Mouse (Mus musculus): ENCODE results near the gene Trim34b. TPM values are rescaled to one million over a fixed set of nuclear protein-coding genes. Genes with fewer than 3 reads are reported as not detected.
"Not testable (repeated sequence)": the region's sequence is repeated elsewhere in the genome, so short reads cannot be mapped to it uniquely, and the experiment has no call there.

Gene Trim34b
- not detected in 2 replicates for polyA plus RNA-seq (2015; fragmentation: Nextera tagmentation; extraction: Ambion mirVana)

DNA sequence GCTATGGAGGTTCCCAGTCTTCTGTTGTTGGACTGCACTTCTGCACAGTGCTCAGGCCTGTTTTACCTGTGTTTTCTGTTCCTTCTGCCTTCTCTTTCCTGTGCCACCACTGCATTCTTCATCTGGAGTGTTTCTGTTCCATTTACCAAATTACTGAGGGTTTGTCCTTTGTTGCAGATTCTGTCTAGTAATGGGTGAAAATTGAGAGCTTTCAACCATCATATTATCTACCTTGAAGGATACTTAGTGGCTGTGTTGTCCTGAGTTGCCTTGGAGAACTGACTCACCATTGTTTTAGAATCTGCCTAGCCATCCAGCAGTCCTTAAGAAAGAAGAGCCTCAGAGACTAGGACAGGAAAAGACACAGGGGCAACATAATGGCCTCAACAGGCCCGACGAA, at the start of gene Trim34b:
Gene Trim34b (plus strand): TSS at position 301 of the 400 bp plus-strand sequence.
- ATAC-seq (ENCODE audit: low read depth); H3K9me3 ChIP-seq (replicated peaks); H3K4me2 ChIP-seq; H3K4me1 ChIP-seq (replicated peaks); H3K4me3 ChIP-seq (replicated peaks); H3K27me3 ChIP-seq; H3K36me3 ChIP-seq; DNase-seq; H3K27ac ChIP-seq; H3K9ac ChIP-seq: not testable (repeated sequence)
- 75% methylated on average over 2 of the region's 2 CpGs for WGBS (ENCODE audit: insufficient replicate concordance)

DNA sequence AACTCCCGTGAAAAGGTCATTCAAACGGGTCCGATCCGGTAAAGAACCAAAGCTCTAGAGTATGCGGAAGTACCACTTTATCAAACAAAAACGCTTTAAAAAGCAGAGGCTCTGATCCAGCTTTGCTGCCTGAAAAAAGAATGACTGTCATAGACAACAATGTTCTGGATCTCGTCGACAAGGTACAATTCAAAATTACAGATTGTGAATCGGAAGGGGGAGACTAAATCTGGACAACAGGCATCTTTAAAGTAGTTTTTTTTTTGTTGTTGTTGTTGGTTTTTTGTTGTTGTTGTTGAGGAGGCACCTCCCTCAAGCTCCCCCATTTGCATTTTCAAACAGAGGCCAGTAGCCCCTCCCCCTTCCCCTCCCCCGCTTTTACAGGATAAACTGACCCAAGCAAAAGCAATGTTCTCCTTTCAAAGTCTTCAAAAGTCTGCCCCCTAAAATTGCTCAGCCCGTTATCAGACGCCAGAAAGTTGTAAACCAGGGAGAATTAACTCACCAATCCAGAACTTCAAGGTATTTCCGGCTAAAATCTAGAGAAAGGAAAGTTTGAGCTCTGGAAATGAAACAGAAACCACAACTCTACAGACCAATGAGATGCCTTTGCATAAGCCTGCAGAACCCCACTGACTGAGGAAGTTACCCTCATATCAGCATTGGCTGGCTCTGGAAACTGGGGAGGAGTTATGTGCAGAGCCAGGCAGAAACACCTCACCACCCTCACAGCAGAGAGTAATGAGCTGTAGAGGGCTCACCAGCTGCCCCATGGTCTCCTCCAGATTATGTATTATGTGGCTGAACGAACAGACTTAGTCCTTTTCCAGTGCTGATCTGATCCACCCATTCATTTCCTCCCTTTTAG, 41.5 kb upstream of the Trim34b start, which contains the start of gene Trim5:
Gene Trim5 (minus strand): TSS at position 519 of the 868 bp plus-strand sequence.
- peak; percentile 99 for ATAC-seq (ENCODE audit: low read depth)
- H3K27ac ChIP-seq; H3K9ac ChIP-seq; H3K4me1 ChIP-seq (replicated peaks); H3K36me3 ChIP-seq; H3K27me3 ChIP-seq; H3K9me3 ChIP-seq (replicated peaks): not testable (repeated sequence)
- peak; percentile 0 for DNase-seq
- Histone ChIP-seq H3K4me3 (replicated peaks) (peak within 1 kb of the TSS; percentile 49), H3K4me2 (peak within 1 kb of the TSS; percentile 52)
- WGBS (ENCODE audit: insufficient replicate concordance) = 23% methylated on average over 14 of the region's 14 CpGs

DNA sequence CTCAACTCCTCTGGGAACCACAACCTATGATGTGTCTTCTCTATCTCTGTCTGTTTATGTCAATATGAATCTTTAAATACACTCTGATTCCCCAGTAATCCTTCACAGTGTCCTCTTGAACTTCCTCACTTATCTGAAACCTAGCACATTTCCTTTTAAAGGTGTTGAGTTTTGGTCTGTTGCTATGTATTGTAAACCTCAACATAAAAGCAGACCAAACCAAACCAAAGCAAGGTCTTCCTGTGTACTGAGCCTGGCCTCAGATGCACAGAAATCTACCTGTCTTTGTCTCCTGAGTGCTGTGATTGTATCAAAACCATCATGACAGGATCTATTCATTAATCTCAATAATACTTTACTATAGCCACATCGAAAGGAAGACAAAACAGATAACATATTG, 38.6 kb upstream of the Trim34b start:
- Histone ChIP-seq H3K27ac (no peak overlapping the region), H3K4me2 (no peak overlapping the region), H3K4me3 (replicated peaks) (no peak overlapping the region), H3K27me3 (no peaks in the 10 kb centered on the region), H3K36me3 (no peaks in the 10 kb centered on the region), H3K9me3 (replicated peaks) (no peaks in the 10 kb centered on the region), H3K9ac (no peak overlapping the region), H3K4me1 (replicated peaks) (no peaks in the 10 kb centered on the region)
- ATAC-seq (ENCODE audit: low read depth) (no peak), DNase-seq (no peak)
- WGBS (ENCODE audit: insufficient replicate concordance) = 65% methylated on average over 1 of the region's 1 CpGs

DNA sequence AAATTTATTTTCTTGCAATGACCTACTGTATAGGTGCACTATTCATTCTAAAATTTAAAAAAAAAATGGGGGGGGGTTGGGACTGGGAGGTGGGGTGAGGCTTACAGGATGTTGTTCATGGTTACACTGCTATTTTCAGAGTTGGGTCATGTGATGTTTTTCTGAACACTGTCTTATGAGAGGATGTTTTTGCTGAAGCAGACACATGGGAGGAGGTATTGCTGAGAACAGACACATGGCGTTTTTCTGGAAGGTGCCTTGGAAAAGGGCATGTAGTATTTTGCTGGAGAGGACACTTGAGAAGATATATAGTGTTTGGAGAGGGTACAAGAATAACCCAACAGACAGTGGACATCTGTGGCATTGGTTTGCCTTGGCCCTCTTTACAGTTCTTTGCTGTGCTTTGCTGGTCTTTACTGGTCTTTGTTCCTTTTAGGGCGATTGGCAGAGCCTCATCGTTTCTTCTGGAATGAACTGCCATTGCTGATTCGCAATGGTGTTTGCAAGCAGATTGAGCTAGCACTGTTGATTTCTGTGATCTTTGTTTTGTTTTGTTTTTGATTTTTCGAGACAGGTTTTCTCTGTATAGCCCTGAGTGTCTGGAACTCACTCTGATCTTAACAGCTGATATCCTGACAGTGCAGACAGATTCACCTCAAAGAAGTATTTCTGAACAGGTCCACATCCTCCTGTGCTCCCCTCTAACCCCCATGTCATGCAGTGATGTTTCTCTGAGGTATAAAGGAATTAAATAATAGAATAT, 37.5 kb upstream of the Trim34b start:
- Histone ChIP-seq H3K4me1 (replicated peaks) (no peaks in the 10 kb centered on the region), H3K36me3 (no peaks in the 10 kb centered on the region), H3K9me3 (replicated peaks) (no peaks in the 10 kb centered on the region), H3K4me3 (replicated peaks) (no peak overlapping the region), H3K27me3 (no peaks in the 10 kb centered on the region), H3K27ac (no peak overlapping the region), H3K9ac (no peak overlapping the region), H3K4me2 (no peak overlapping the region)
- WGBS (ENCODE audit: insufficient replicate concordance) = 65% methylated on average over 5 of the region's 5 CpGs
- ATAC-seq (ENCODE audit: low read depth) (no peak), DNase-seq (no peak)

DNA sequence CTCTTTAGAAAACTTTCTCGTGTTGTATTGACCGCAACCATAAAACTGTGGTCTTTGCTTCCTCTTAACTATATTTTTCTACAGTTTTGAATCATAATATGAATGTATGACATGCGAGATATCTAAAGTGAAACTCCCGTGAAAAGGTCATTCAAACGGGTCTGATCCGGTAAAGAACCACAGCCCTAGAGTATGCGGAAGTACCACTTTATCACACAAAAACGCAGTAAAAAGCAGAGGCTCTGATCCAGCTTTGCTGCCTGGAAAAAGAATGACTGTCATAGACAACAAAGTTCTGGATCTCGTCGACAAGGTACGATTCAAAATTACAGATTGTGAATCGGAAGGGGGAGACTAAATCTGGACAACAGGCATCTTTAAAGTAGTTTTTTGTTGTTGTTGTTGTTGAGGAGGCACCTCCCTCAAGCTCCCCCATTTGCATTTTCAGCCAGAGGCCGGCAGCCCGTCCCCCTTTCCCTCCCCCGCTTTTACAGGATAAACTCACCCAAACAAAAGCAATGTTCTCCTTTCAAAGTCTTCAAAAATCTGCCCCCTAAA, 14.4 kb upstream of the Trim34b start:
- WGBS (ENCODE audit: insufficient replicate concordance) = 3% methylated on average over 15 of the region's 15 CpGs
- no peaks in the 10 kb centered on the region for H3K9me3 ChIP-seq (replicated peaks)
- H3K9ac ChIP-seq = peak overlapping the region; percentile 12; the same call in 1 of the 2 replicates
- peak overlapping the region; percentile 65 for H3K4me2 ChIP-seq
- DNase-seq (no peak), ATAC-seq (ENCODE audit: low read depth) (peak; percentile 81)
- no peaks in the 10 kb centered on the region for H3K27me3 ChIP-seq
- 0 out of 2 replicates have a peak, but pooled peaks cover 4% of the 10 kb centered on the region for H3K4me1 ChIP-seq (replicated peaks)
- no peaks in the 10 kb centered on the region for H3K36me3 ChIP-seq
- H3K4me3 ChIP-seq (replicated peaks) = peak overlapping the region; percentile 56
- H3K27ac ChIP-seq = peak overlapping the region; percentile 39; the same call in 1 of the 2 replicates

DNA sequence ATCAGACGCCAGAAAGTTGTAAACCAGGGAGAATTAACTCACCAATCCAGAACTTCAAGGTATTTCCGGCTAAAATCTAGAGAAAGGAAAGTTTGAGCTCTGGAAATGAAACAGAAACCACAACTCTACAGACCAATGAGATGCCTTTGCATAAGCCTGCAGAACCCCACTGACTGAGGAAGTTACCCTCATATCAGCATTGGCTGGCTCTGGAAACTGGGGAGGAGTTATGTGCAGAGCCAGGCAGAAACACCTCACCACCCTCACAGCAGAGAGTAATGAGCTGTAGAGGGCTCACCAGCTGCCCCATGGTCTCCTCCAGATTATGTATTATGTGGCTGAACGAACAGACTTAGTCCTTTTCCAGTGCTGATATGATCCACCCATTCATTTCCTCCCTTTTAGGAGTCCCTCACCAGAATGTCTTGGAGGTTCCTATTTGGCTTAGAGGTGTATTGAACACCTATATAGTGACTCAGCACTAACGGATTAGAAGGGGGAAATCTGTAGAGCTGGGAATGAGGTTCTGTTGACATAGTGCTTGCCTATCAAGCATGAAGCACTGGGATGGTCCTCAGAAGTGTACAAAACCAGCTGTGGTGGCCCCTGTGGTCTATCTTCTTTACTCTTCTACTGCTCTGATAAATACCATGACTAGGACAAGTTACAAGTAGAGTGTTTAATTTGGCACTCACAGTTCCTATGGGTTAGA, 13.7 kb upstream of the Trim34b start, which contains the start of gene Trim12a:
Gene Trim12a (minus strand): TSS at position 98 of the 712 bp plus-strand sequence.
- Histone ChIP-seq H3K4me2 (peak within 1 kb of the TSS; percentile 65), H3K9ac (peak within 1 kb of the TSS; percentile 12; the same call in 1 of the 2 replicates), H3K27ac (peak within 1 kb of the TSS; percentile 39; the same call in 1 of the 2 replicates), H3K4me3 (replicated peaks) (peak within 1 kb of the TSS; percentile 56)
- H3K9me3 ChIP-seq (replicated peaks); H3K36me3 ChIP-seq; DNase-seq; H3K4me1 ChIP-seq (replicated peaks); H3K27me3 ChIP-seq: not testable (repeated sequence)
- 15% methylated on average over 4 of the region's 4 CpGs for WGBS (ENCODE audit: insufficient replicate concordance)
- peak; percentile 98 for ATAC-seq (ENCODE audit: low read depth)

DNA sequence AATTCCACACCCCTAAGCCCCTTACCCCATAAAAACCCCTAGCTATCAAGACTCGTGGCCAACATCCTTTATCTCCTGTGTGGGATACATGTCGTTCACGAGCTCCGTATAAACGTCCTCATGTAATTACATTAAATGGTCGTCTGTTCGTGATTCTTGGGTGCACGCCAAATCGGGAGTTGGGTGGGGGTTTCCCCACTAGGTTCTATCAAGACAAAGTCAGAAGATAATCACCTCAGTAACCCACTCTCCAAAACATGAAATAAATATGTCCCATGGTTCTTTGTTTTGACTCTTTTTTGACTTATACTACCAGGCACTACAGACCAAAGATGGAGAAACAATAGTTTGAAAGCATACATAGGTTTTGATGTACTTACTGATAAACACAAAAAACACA, 7.2 kb upstream of the Trim34b start:
- no peak overlapping the region for H3K4me3 ChIP-seq (replicated peaks)
- ATAC-seq (ENCODE audit: low read depth) = no peak
- WGBS (ENCODE audit: insufficient replicate concordance) = 66% methylated on average over 9 of the region's 9 CpGs
- H3K27ac ChIP-seq = no peak overlapping the region
- H3K4me1 ChIP-seq (replicated peaks) = no peaks in the 10 kb centered on the region
- H3K9ac ChIP-seq = no peak overlapping the region
- no peaks in the 10 kb centered on the region for H3K27me3 ChIP-seq
- no peaks in the 10 kb centered on the region for H3K9me3 ChIP-seq (replicated peaks)
- H3K4me2 ChIP-seq = no peak overlapping the region
- H3K36me3 ChIP-seq = no peaks in the 10 kb centered on the region
- DNase-seq = no peak

DNA sequence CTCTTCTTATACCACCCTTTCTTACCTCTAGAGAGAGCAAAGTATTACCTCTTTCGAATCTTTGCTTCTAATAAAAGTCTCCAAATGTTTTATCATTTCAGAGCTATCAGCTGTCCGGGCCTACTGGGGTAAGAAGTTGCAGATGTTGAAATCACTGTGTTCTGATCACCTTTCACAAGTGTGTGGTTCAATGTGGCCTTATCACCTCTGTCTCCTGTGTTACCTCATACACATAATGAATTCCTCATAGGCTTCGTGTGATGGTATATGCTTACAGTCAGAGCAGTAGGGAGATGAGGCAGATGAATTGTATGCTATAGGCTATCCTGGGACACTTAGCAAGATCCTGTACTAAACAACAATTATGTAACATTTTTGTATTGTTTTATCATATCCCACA, 6.3 kb downstream of the Trim34b start:
- not testable (repeated sequence) for DNase-seq; H3K36me3 ChIP-seq; H3K4me3 ChIP-seq (replicated peaks); ATAC-seq (ENCODE audit: low read depth); H3K9ac ChIP-seq; H3K27ac ChIP-seq; H3K4me2 ChIP-seq; H3K9me3 ChIP-seq (replicated peaks); H3K27me3 ChIP-seq; H3K4me1 ChIP-seq (replicated peaks)
- WGBS (ENCODE audit: insufficient replicate concordance) = 58% methylated on average over 3 of the region's 3 CpGs

DNA sequence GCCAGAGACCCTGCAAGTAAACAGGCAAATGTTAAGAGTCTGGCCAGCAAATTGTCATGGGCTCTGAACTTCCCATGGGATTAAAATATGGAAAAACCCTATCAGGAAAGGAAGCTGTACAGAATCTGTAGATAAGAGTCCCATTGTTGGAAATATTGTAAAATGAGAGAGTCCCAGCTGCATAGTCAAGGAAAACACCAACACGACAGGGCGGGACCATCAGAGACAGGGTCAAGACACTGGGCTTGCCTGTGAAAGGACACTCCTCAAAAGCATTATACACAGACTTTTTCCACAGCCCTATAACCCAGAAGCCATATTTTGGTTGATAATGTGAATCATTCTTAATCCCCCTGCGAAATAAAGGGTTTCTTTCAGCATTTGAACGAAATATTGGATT, 11.5 kb downstream of the Trim34b start:
- not testable (repeated sequence) for ATAC-seq (ENCODE audit: low read depth)
- 64% methylated on average over 4 of the region's 4 CpGs for WGBS (ENCODE audit: insufficient replicate concordance)

DNA sequence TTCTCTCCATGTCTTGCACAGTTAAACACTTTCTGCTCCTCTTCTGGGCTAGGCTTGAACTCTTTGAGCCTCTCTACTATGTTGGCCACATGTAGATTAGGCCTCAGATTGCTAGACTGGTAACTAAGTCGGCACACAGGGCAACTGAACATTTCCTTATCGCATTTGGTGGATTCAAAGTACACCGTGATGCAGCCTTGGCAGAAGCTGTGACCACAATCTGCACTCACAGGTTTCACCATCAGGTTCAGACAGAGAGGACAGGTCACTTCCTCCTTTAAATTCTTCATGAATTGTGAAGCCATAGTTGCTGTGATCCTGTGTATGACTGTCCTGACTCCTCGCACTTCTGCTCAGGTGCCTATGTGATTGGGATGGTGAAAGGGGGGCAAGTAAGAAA, 18.8 kb downstream of the Trim34b start:
- not testable (repeated sequence) for ATAC-seq (ENCODE audit: low read depth); H3K4me3 ChIP-seq (replicated peaks); DNase-seq; H3K27me3 ChIP-seq; H3K36me3 ChIP-seq; H3K9me3 ChIP-seq (replicated peaks); H3K4me1 ChIP-seq (replicated peaks); H3K4me2 ChIP-seq; H3K27ac ChIP-seq; H3K9ac ChIP-seq
- 54% methylated on average over 4 of the region's 4 CpGs for WGBS (ENCODE audit: insufficient replicate concordance)

More for the DNA sequence above, 11.5 kb downstream of the Trim34b start:
- not testable (repeated sequence) for H3K9ac ChIP-seq; H3K27me3 ChIP-seq; DNase-seq; H3K36me3 ChIP-seq; H3K4me1 ChIP-seq (replicated peaks); H3K4me3 ChIP-seq (replicated peaks); H3K27ac ChIP-seq; H3K9me3 ChIP-seq (replicated peaks); H3K4me2 ChIP-seq

Data from liver, embryonic 13.5 days (tissue).